Mouse (Mus musculus) forebrain, postnatal 0 days (tissue): Measurements from ENCODE around the gene Tfeb. TPM values are rescaled to one million over a fixed set of nuclear protein-coding genes. Genes with fewer than 3 reads are reported as not detected.
A peak's percentile ranks its signal among the peaks of the same experiment; 100 is the strongest.

Experiments used
- ATAC-seq: fragments of 200-750 bp; cut with Nextera tagmentation; 2 replicates; pipeline ENCODE4 v1.8.0; 2017; ENCODE audit warnings: mild to moderate bottlenecking, moderate library complexity
- DNase-seq: peaks from one replicate; pipeline ENCODE4 v3.0.0-alpha.2; 2015
- H3K27ac ChIP-seq: fragments of 300-500 bp; sonication (generic); 2 replicates; pipeline ENCODE4 v1.5.1; 2014; ENCODE audit warnings: low read depth, mild to moderate bottlenecking, antibody characterized with exemption, low read length, moderate library complexity, mixed read lengths
- H3K27me3 ChIP-seq: fragments of 300-500 bp; sonication (generic); 2 replicates; pipeline ENCODE4 v1.6.1; 2014; ENCODE audit warnings: mild to moderate bottlenecking, low read length, mixed read lengths; ENCODE audit not compliant: insufficient read depth
- H3K36me3 ChIP-seq: fragments of 300-500 bp; sonication (generic); 2 replicates; pipeline ENCODE4 v1.6.1; 2014; ENCODE audit warnings: mild to moderate bottlenecking, moderate library complexity; ENCODE audit not compliant: insufficient read depth
- H3K4me1 ChIP-seq: fragments of 300-500 bp; sonication (generic); 2 replicates; pipeline ENCODE4 v1.6.1; 2014; ENCODE audit warnings: antibody characterized with exemption; ENCODE audit not compliant: insufficient read depth
- H3K4me2 ChIP-seq: fragments of 300-500 bp; sonication (generic); 2 replicates; pipeline ENCODE4 v1.6.1; 2014; ENCODE audit warnings: low read depth, mild to moderate bottlenecking, moderate library complexity
- H3K4me3 ChIP-seq: fragments of 300-500 bp; sonication (generic); 2 replicates; pipeline ENCODE4 v1.5.1; 2014; ENCODE audit warnings: low read depth, low read length, mixed read lengths
- H3K9ac ChIP-seq: fragments of 300-500 bp; sonication (generic); 2 replicates; pipeline ENCODE4 v1.6.1; 2014; ENCODE audit warnings: mild to moderate bottlenecking
- H3K9me3 ChIP-seq: fragments of 300-500 bp; sonication (generic); 2 replicates; pipeline ENCODE4 v1.6.1; 2016; ENCODE audit warnings: low read length
- CTCF ChIP-seq: sonication (generic); IDR thresholded peaks from 2 replicates; pipeline ENCODE4 v1.5.1; 2016; ENCODE audit warnings: antibody characterized with exemption, control low read depth, low read depth
- WGBS: fragments of 180-500 bp; shearing (Covaris S2); extraction: QIAGEN DNeasy Blood & Tissue Kit; methylation state at CpG from one replicate; pipeline ENCODE4 v1.1.7; 2014; 5-methylcytosine and 5-hydroxymethylcytosine counted together
- polyA plus RNA-seq: library from polyadenylated mRNA; unstranded; fragments of >200 nt; fragmentation: Nextera tagmentation; extraction: Ambion mirVana; gene quantifications from 2 replicates; pipeline ENCODE4 v1.2.1, GENCODE M21; 2015
- total RNA-seq: library from RNA; depleted of rRNA; stranded (reverse); fragments of >200 nt; gene quantifications from 2 replicates; pipeline ENCODE4 v1.2.3, GENCODE M21; 2014

The Tfeb gene
- total and polyA plus RNA-seq, 2 experiments from 2014 or later, result 4.6 to 5.5 TPM

DNA sequence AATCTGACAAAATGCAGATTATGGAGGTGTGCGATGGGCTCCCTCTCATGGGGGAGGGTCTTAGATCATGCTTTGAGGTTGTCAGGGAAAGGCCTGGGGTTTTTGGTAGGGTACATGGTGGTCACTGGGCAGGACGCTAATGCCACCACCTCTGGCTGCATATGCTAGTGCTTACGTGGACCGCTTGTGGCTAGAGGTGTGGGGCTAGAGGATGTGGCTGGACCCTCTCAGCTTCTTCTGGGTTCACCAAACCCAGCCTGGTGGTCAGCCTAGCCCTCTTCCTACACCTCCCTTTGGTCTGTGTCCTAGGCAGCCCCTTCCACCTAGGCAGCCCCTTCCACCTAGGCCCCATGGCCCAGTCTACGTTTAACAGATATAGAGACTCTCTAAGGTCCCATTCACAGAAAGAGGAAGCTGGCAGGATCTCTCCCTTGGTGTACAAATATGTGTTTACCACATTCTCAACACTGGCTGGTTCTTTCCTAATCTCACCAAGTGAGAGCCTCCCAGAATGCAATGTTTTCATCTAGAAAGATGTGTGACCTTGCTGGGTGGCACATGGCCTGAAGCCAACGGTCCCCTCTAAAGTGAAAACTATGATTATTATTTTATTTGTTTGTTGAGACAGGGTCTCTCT is 29.7 kb downstream of the Tfeb start:
- ATAC-seq (no peak), DNase-seq (no peak)
- Histone ChIP-seq H3K4me1 (no peaks in the 10 kb centered on the region), H3K36me3 (no peaks in the 10 kb centered on the region), H3K4me3 (no peak overlapping the region), H3K27ac (no peak overlapping the region), H3K9ac (no peak overlapping the region), H3K9me3 (no peaks in the 10 kb centered on the region), H3K27me3 (no peaks in the 10 kb centered on the region), H3K4me2 (no peak overlapping the region)
- 91% methylated on average over 6 of the region's 6 CpGs for WGBS
- TF ChIP-seq CTCF, result no peak

- DNase-seq (no peak), ATAC-seq (no peak)
- Histone ChIP-seq H3K27me3 (no peaks in the 10 kb centered on the region), H3K4me2 (no peak overlapping the region), H3K4me1 (no peaks in the 10 kb centered on the region), H3K4me3 (no peak overlapping the region), H3K9me3 (no peaks in the 10 kb centered on the region), H3K36me3 (no peaks in the 10 kb centered on the region), H3K9ac (no peak overlapping the region), H3K27ac (no peak overlapping the region)
- TF ChIP-seq CTCF, result no peak
- 88% methylated on average over 2 of the region's 2 CpGs for WGBS
Measured at GRCm38 (mm10) chr17:47767081-47767455, 30.2 kb downstream of the Tfeb start.

DNA sequence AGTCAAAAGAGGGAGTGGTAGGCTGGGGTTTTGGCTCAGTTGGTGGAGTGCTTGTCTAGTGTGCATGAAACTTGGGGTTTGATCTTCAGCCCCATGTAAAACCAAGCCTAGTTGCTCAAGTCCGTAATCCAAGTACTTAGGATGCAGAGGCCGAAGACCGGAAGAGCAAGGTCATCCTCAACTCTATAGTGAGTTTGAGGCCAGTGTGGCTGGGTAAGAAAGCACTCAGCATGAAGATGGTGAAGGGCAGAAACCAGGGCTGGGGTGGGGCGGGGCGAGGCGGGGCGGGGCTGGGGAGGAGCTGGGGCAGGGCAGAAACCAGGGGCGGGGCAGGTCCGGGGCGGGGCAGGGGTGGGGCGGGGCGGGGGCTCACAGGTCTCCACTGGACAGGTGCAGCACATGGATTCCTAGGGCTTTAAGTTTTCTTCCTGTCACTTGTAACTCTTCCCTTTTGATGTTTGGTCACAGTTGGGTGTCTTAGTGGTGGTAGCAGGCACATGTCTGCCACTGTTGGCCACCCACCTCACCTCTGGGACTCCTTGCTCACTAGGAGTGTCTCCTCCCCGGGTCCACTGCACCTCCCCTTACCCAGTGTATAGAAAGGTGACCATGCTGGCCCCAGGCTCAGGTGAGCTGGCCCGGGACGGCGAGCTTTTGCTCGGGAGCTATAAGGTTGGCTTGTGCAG is 30.8 kb downstream of the Tfeb start:
- TF ChIP-seq CTCF, result no peak
- Histone ChIP-seq H3K4me1 (no peaks in the 10 kb centered on the region), H3K36me3 (no peaks in the 10 kb centered on the region), H3K9ac (no peak overlapping the region), H3K4me3 (no peak overlapping the region), H3K4me2 (no peak overlapping the region), H3K9me3 (no peaks in the 10 kb centered on the region), H3K27me3 (no peaks in the 10 kb centered on the region), H3K27ac (no peak overlapping the region)
- no peak for DNase-seq
- no peak for ATAC-seq
- 54% methylated on average over 15 of the region's 17 CpGs for WGBS

DNA sequence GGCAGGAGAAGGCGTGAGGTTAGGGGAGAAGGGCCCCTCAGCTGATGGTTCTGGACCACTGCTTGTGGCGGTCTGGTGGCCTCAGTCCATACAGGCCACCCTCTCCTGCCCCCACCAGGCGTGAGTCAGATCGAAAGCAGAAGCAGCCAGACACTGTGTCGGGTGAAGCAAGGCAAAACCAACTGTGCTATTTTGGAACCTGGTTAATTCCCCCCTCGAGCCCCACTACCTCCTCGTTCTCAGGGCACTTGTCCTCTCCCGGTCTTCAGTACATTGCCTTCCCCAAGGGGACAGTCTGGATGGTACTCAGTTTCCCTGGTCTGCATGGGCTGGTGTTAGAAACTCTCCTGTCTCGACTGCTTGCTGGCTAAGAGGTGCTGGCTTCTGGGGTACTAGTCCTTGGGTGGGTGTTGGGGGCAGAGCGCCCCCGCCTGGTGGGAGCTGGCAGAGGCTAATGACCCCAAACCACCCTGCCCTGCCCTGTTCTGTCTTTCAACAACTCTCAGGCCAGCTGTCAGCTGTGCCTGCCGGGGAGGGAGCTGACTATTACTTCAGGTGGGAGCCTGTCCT is 32.0 kb downstream of the Tfeb start:
- H3K27me3 ChIP-seq, result no peaks in the 10 kb centered on the region
- no peak overlapping the region for H3K27ac ChIP-seq
- 59% methylated on average over 12 of the region's 12 CpGs for WGBS
- ATAC-seq (no peak), DNase-seq (no peak)
- no peaks in the 10 kb centered on the region for H3K9me3 ChIP-seq
- H3K9ac ChIP-seq, result no peak overlapping the region
- H3K4me1 ChIP-seq, result no peaks in the 10 kb centered on the region
- no peak overlapping the region for H3K4me3 ChIP-seq
- peak; percentile 6; the same call in 1 of the 2 replicates for TF ChIP-seq CTCF
- no peak overlapping the region for H3K4me2 ChIP-seq
- H3K36me3 ChIP-seq, result no peaks in the 10 kb centered on the region

- Histone ChIP-seq H3K4me3 (no peak overlapping the region), H3K27me3 (no peaks in the 10 kb centered on the region), H3K27ac (no peak overlapping the region), H3K36me3 (no peaks in the 10 kb centered on the region), H3K4me1 (no peaks in the 10 kb centered on the region), H3K4me2 (no peak overlapping the region), H3K9me3 (no peaks in the 10 kb centered on the region), H3K9ac (no peak overlapping the region)
- TF ChIP-seq CTCF, result no peak
- no peak for DNase-seq
- ATAC-seq, result no peak
- WGBS, result 88% methylated on average over 11 of the region's 11 CpGs
Measured at GRCm38 (mm10) chr17:47769389-47770299, 32.8 kb downstream of the Tfeb start.

GRCm38 (mm10) chr17:47773604-47774003 is 36.8 kb downstream of the Tfeb start:
- no peaks in the 10 kb centered on the region for H3K36me3 ChIP-seq
- no peak for ATAC-seq
- no peak overlapping the region for H3K27ac ChIP-seq
- no peak for TF ChIP-seq CTCF
- H3K9me3 ChIP-seq, result no peaks in the 10 kb centered on the region
- no peaks in the 10 kb centered on the region for H3K4me1 ChIP-seq
- no peak overlapping the region for H3K4me3 ChIP-seq
- no peak overlapping the region for H3K4me2 ChIP-seq
- DNase-seq, result no peak
- H3K9ac ChIP-seq, result no peak overlapping the region
- WGBS, result 75% methylated on average over 6 of the region's 6 CpGs
- H3K27me3 ChIP-seq, result no peaks in the 10 kb centered on the region
